Mouse (Mus musculus): Measurements from ENCODE around the gene Mdga1. TPM values are rescaled to one million over a fixed set of nuclear protein-coding genes. Genes with fewer than 3 reads are reported as not detected.
"Not testable (repeated sequence)": the region's sequence is repeated elsewhere in the genome, so short reads cannot be mapped to it uniquely, and the experiment has no call there.

The Mdga1 gene
- total RNA-seq, 2 experiments from 2014 or later = 58.1 to 60.2 TPM

DNA sequence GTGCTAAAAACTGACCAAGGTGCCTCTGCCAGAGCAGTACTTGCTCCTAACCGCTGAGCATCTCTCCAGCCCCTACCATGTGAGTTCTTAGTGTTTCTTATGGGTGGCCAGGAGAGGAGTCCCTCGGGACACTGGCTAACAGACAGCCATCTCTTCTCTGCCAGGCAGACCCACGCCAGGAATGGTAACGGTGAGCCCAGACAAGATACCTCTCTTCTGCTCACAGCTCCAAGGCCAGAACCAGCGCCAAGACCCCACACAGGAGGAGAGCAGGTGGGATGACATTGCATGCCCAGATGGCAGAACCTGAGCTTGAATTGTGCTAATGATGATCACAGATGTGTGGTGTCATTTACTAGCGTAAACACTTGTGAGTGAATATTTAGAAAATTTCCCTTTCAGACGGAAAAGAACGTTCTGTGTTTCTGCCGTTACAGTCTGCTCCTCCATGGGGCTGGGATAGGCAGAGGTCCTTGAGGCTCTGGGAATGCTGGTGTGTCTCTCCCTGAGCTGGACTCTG lies 178.3 kb downstream of the Mdga1 start:
- intact Hi-C loops (cut with DNase I) = no loop called here
- no peak for DNase-seq (ENCODE audit: extremely low spot score in 1 of 2, low spot score in 2 of 2)

DNA sequence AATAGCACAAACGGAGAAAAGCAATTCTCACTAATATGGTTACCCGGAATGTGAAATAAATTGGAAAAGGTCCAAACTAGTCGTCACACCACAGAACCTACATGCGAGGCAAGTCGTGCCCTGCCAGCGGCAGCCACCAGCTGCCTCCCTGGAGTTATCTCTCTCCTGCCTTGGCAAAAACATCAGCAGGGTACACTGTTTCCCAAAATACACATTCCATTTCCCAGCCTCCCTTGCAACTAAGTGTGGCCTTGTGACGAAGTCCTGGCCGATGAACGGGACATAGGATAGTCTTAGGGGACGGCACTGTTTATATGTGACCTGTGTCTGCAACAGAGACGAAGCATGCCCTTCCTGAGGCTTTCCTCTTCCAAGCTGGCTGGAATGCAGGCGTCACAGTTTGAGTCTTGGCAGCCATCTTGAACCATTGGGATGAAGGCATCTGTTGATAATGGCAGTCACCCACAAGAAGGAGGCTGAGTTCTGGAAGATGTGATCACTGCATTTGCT lies 179.6 kb downstream of the Mdga1 start:
- intact Hi-C loops (cut with DNase I) = no loop called here
- DNase-seq (ENCODE audit: extremely low spot score in 1 of 2, low spot score in 2 of 2) = no peak

DNA sequence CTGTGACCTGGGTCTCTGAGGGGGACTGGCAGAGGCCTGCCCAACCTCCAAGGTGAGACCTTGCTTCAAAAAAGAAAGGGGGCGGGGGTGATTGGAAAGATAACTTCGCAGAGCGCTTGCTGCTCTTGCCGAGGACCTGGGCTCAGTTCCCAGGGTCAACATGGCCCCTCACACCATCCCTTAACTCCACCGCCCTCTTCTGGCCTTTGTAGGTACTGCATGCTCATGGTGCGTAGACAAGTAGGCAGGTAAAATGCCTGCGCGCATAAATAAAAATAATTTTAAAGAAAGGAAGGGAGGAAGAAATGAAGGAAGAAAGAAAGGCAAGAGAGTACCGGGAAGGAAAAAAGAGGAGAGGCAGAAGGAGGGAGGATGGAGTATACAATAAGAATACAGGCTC lies 180.2 kb downstream of the Mdga1 start:
- no peak for DNase-seq (ENCODE audit: extremely low spot score in 1 of 2, low spot score in 2 of 2)
- intact Hi-C loops (cut with DNase I) = no loop called here

- DNase-seq (ENCODE audit: extremely low spot score in 1 of 2, low spot score in 2 of 2) = no peak
- intact Hi-C loops (cut with DNase I) = no loop called here
These were observed 181.3 kb downstream of the Mdga1 start for GRCm38 (mm10) chr17:29788573-29788972.

- intact Hi-C loops (cut with DNase I) = no loop called here
- DNase-seq (ENCODE audit: extremely low spot score in 1 of 2, low spot score in 2 of 2) = no peak
These were observed 185.1 kb downstream of the Mdga1 start for GRCm38 (mm10) chr17:29784820-29785219.

DNA sequence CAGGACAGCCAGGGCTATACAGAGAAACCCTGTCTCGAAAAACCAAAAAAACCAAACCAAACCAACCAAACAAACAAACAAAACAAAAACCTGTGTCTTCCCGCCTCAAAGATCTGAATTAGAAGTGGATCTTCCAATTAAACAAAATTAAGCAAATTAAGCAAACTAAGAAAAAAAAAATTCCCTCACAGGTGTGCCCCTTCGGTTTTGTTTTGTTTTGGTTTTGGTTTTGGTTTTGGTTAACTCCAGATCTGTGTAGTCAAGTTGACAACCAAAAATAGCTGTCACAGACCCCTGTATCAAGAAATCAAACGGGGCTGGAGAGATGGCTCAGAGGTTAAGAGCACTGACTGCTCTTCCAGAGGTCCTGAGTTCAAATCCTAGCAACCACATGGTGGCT lies 188.4 kb downstream of the Mdga1 start:
- intact Hi-C loops (cut with DNase I); DNase-seq (ENCODE audit: extremely low spot score in 1 of 2, low spot score in 2 of 2): not testable (repeated sequence)

DNA sequence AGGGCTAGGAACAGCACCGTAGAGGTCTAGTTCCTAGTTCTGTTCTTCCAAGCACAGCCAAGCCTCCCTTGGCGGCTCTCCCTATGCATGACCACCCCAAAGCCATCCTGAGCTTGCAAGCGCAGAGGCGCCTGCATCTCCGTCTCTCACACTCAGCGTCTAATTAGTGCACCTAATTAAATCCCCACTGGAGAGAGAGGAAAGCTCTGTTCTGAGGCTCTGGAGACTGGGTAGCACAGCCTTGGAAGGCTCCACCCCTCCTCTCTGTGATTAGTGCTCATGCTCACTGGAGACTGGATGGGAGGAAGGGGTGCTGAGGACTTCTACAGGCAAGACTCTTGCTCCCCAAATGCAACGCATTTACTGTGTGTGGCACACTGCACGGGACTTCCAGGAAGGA lies 191.9 kb downstream of the Mdga1 start:
- no peak for DNase-seq (ENCODE audit: extremely low spot score in 1 of 2, low spot score in 2 of 2)
- intact Hi-C loops (cut with DNase I) = loop anchor here (5.0 kb wide), 1 partner anchor 99 kb away; no protein-coding TSS in a partner anchor

Other genes with a start within 250 kb of the Mdga1 start
- gene Zfand3, start 34.6 kb upstream of the Mdga1 start, total RNA-seq (2021) = 100 to 1,000 TPM; 103 TPM

Data from left cerebral cortex, postnatal 10 days (tissue).